Mouse (Mus musculus) embryonic facial prominence, embryonic 14.5 days (tissue): Measurements from ENCODE around the gene Il33. TPM values are rescaled to one million over a fixed set of nuclear protein-coding genes. Genes with fewer than 3 reads are reported as not detected.

Experiments
- ATAC-seq: fragments of 200-750 bp; cut with Nextera tagmentation; 2 replicates; pipeline ENCODE4 v1.8.0; 2017; ENCODE audit warnings: low read depth, moderate number of reproducible peaks, moderate TSS enrichment
- DNase-seq: peaks from one replicate; pipeline ENCODE4 v3.0.0-alpha.2; 2015; ENCODE audit warnings: low spot score
- H3K27ac ChIP-seq: fragments of 300-500 bp; sonication (generic); replicated peaks from 2 replicates; pipeline ENCODE4 v1.5.1; 2014; ENCODE audit warnings: low read depth, mild to moderate bottlenecking, low read length, moderate library complexity
- H3K27me3 ChIP-seq: fragments of 300-500 bp; sonication (generic); replicated peaks from 2 replicates; pipeline ENCODE4 v1.6.1; 2014; ENCODE audit warnings: low read length; ENCODE audit not compliant: control insufficient read depth, insufficient read depth
- H3K36me3 ChIP-seq: fragments of 300-500 bp; sonication (generic); 2 replicates; pipeline ENCODE4 v1.6.1; 2014; ENCODE audit warnings: low read length, mixed read lengths; ENCODE audit not compliant: control insufficient read depth, insufficient read depth
- H3K4me1 ChIP-seq: fragments of 300-500 bp; sonication (generic); 2 replicates; pipeline ENCODE4 v1.6.1; 2014; ENCODE audit warnings: antibody characterized with exemption, low read length; ENCODE audit not compliant: control insufficient read depth, insufficient read depth
- H3K4me2 ChIP-seq: fragments of 300-500 bp; sonication (generic); 2 replicates; pipeline ENCODE4 v1.6.1; 2014; ENCODE audit warnings: low read depth, mild to moderate bottlenecking, low read length, moderate library complexity, mixed read lengths
- H3K4me3 ChIP-seq: fragments of 300-500 bp; sonication (generic); 2 replicates; pipeline ENCODE4 v1.5.1; 2014; ENCODE audit warnings: low read depth, mild to moderate bottlenecking, low read length
- H3K9ac ChIP-seq: fragments of 300-500 bp; sonication (generic); 2 replicates; pipeline ENCODE4 v1.6.1; 2014; ENCODE audit warnings: low read depth, mild to moderate bottlenecking, low read length, moderate library complexity, mixed read lengths
- H3K9me3 ChIP-seq: fragments of 300-500 bp; sonication (generic); 2 replicates; pipeline ENCODE4 v1.6.1; 2016; ENCODE audit warnings: low read length; ENCODE audit not compliant: control insufficient read depth
- WGBS: fragments of 180-500 bp; shearing (Covaris S2); extraction: QIAGEN DNeasy Blood & Tissue Kit; methylation state at CpG from one replicate; pipeline ENCODE4 v1.1.7; 2014; 5-methylcytosine and 5-hydroxymethylcytosine counted together
- polyA plus RNA-seq: library from polyadenylated mRNA; unstranded; fragments of >200 nt; fragmentation: Nextera tagmentation; extraction: Ambion mirVana; gene quantifications from 2 replicates; pipeline ENCODE4 v1.2.1, GENCODE M21; 2014

The Il33 gene
- polyA plus RNA-seq = 11.2 and 12.3 TPM in 2 replicates

- DNase-seq (peak; percentile 93), ATAC-seq (no peak)
- no peaks in the 10 kb centered on the region for H3K9me3 ChIP-seq
- 29% methylated on average over 10 of the region's 10 CpGs for WGBS
- H3K4me3 ChIP-seq = no peak within 1 kb of the TSS
- H3K4me2 ChIP-seq = peak within 1 kb of the TSS; percentile 31; the same call in 1 of the 2 replicates
- no peak within 1 kb of the TSS for H3K9ac ChIP-seq
- H3K4me1 ChIP-seq = peaks cover 16% of the 10 kb centered on the region
- H3K27ac ChIP-seq = no peak within 1 kb of the TSS
- H3K27me3 ChIP-seq = no peaks in the 10 kb centered on the region
- no peaks in the 10 kb centered on the region for H3K36me3 ChIP-seq
Observed at GRCm38 (mm10) chr19:29924638-29925258, at the start of gene Il33. Il33 (plus strand) TSS chr19:29925114.

GRCm38 (mm10) chr19:29877422-29878291, 47.3 kb upstream of the Il33 start:
- H3K4me1 ChIP-seq = peaks cover 3% of the 10 kb centered on the region; the same call in 1 of the 2 replicates
- peak overlapping the region; percentile 11; the same call in 1 of the 2 replicates for H3K27ac ChIP-seq
- no peaks in the 10 kb centered on the region for H3K9me3 ChIP-seq
- no peak for ATAC-seq
- no peak for DNase-seq
- H3K4me2 ChIP-seq = no peak overlapping the region
- H3K9ac ChIP-seq = no peak overlapping the region
- no peak overlapping the region for H3K4me3 ChIP-seq
- no peaks in the 10 kb centered on the region for H3K36me3 ChIP-seq
- 50% methylated on average over 10 of the region's 10 CpGs for WGBS
- H3K27me3 ChIP-seq = no peaks in the 10 kb centered on the region

- WGBS = 79% methylated on average over 8 of the region's 8 CpGs
Observed at GRCm38 (mm10) chr19:29878896-29879504, 45.9 kb upstream of the Il33 start.

GRCm38 (mm10) chr19:29880918-29881317, 44.0 kb upstream of the Il33 start:
- Histone ChIP-seq H3K4me1 (peaks cover 3% of the 10 kb centered on the region; the same call in 1 of the 2 replicates), H3K27ac (no peak overlapping the region), H3K36me3 (no peaks in the 10 kb centered on the region), H3K4me3 (no peak overlapping the region), H3K4me2 (no peak overlapping the region), H3K9me3 (no peaks in the 10 kb centered on the region), H3K27me3 (no peaks in the 10 kb centered on the region), H3K9ac (no peak overlapping the region)
- DNase-seq (no peak), ATAC-seq (no peak)
- WGBS = 86% methylated on average over 4 of the region's 4 CpGs

More at GRCm38 (mm10) chr19:29878896-29879504, 45.9 kb upstream of the Il33 start:
- H3K9me3 ChIP-seq = no peaks in the 10 kb centered on the region
- no peaks in the 10 kb centered on the region for H3K36me3 ChIP-seq
- no peak overlapping the region for H3K4me2 ChIP-seq
- H3K4me1 ChIP-seq = peaks cover 3% of the 10 kb centered on the region; the same call in 1 of the 2 replicates
- ATAC-seq (no peak), DNase-seq (no peak)
- H3K9ac ChIP-seq = no peak overlapping the region
- H3K27ac ChIP-seq = no peak overlapping the region
- no peak overlapping the region for H3K4me3 ChIP-seq
- no peaks in the 10 kb centered on the region for H3K27me3 ChIP-seq

- H3K4me1 ChIP-seq = peaks cover 3% of the 10 kb centered on the region; the same call in 1 of the 2 replicates
- H3K27ac ChIP-seq = no peak overlapping the region
- no peak overlapping the region for H3K9ac ChIP-seq
- no peaks in the 10 kb centered on the region for H3K9me3 ChIP-seq
- H3K4me3 ChIP-seq = no peak overlapping the region
- no peaks in the 10 kb centered on the region for H3K36me3 ChIP-seq
- no peak for ATAC-seq
- 86% methylated on average over 3 of the region's 3 CpGs for WGBS
- DNase-seq = no peak
- H3K4me2 ChIP-seq = no peak overlapping the region
- no peaks in the 10 kb centered on the region for H3K27me3 ChIP-seq
Observed at GRCm38 (mm10) chr19:29882696-29883095, 42.2 kb upstream of the Il33 start.

GRCm38 (mm10) chr19:29885548-29885947, 39.4 kb upstream of the Il33 start:
- Histone ChIP-seq H3K4me1 (no peaks in the 10 kb centered on the region), H3K4me2 (no peak overlapping the region), H3K9ac (no peak overlapping the region), H3K4me3 (no peak overlapping the region), H3K27me3 (no peaks in the 10 kb centered on the region), H3K27ac (no peak overlapping the region), H3K9me3 (no peaks in the 10 kb centered on the region), H3K36me3 (no peaks in the 10 kb centered on the region)
- DNase-seq = peak; percentile 65
- no peak for ATAC-seq
- 55% methylated on average over 6 of the region's 6 CpGs for WGBS

GRCm38 (mm10) chr19:29887476-29887875, 37.4 kb upstream of the Il33 start:
- no peaks in the 10 kb centered on the region for H3K4me1 ChIP-seq
- no peaks in the 10 kb centered on the region for H3K36me3 ChIP-seq
- H3K9ac ChIP-seq = no peak overlapping the region
- WGBS = 92% methylated on average over 2 of the region's 2 CpGs
- H3K4me2 ChIP-seq = no peak overlapping the region
- ATAC-seq (no peak), DNase-seq (no peak)
- no peaks in the 10 kb centered on the region for H3K9me3 ChIP-seq
- no peak overlapping the region for H3K27ac ChIP-seq
- no peak overlapping the region for H3K4me3 ChIP-seq
- H3K27me3 ChIP-seq = no peaks in the 10 kb centered on the region

GRCm38 (mm10) chr19:29888946-29889345, 36.0 kb upstream of the Il33 start:
- Histone ChIP-seq H3K4me3 (no peak overlapping the region), H3K9me3 (no peaks in the 10 kb centered on the region), H3K4me1 (peaks cover 3% of the 10 kb centered on the region; the same call in 1 of the 2 replicates), H3K4me2 (no peak overlapping the region), H3K27ac (no peak overlapping the region), H3K27me3 (no peaks in the 10 kb centered on the region), H3K9ac (no peak overlapping the region), H3K36me3 (no peaks in the 10 kb centered on the region)
- ATAC-seq (no peak), DNase-seq (no peak)
- 77% methylated on average over 6 of the region's 6 CpGs for WGBS
